24 mouse cellular contexts compared by ENCODE assay signal in genomic region chr13:19150438-19151301, GRCm38 (mm10).
DNase-seq lines count a peak whose midpoint lies in the region; ATAC-seq lines count a peak whose summit lies in the region.
"Had no signal": no experiment of that assay in that cellular context is flagged by ENCODE, and none has a peak within 500 bp of the region (broad histone marks: within the 10 kb centered on the region; RNA-seq: fewer than 3 reads in every experiment).

No protein-coding gene starts in this region.

- H3K4me3 ChIP-seq in liver, embryonic 15.5 days (replicated peaks), result no peak overlapping the region
- H3K4me3 ChIP-seq: embryonic facial prominence, embryonic 13.5 days; forebrain, embryonic 15.5 days; megakaryocyte, embryonic 14.5 days; midbrain, embryonic 15.5 days; neural tube, embryonic 12.5 days; stomach, embryonic 15.5 days had no signal

- 0 out of 2 replicates have a peak overlapping the region, but pooled peaks have one; percentile 9 for H3K4me2 ChIP-seq in liver, embryonic 15.5 days
- H3K4me2 ChIP-seq: embryonic facial prominence, embryonic 13.5 days; forebrain, embryonic 15.5 days; hindbrain, embryonic 14.5 days; midbrain, embryonic 15.5 days; neural tube, embryonic 12.5 days; stomach, embryonic 15.5 days had no signal

- peak; percentile 75 for ATAC-seq in erythroid progenitor cell, adult 5-6 weeks (replicated peaks; ENCODE audit: low FRiP score, poor library complexity, severe bottlenecking)
- peak; percentile 84 for ATAC-seq in liver, embryonic 15.5 days (ENCODE audit: insufficient read depth)
- ATAC-seq: forebrain, embryonic 15.5 days; inflammation-experienced regulatory T-cells, adult 6 months; midbrain, embryonic 15.5 days had no signal

- no peak overlapping the region for H3K9ac ChIP-seq in liver, embryonic 15.5 days
- H3K9ac ChIP-seq: embryonic facial prominence, embryonic 13.5 days; forebrain, embryonic 15.5 days; hindbrain, embryonic 14.5 days; midbrain, embryonic 15.5 days; neural tube, embryonic 12.5 days; stomach, embryonic 15.5 days had no signal

- DNase-seq in frontal cortex, adult 2 months (ENCODE audit: extremely low spot score in 1 of 2, low spot score in 1 of 2), result peak; percentile 25 to 32
- DNase-seq in frontal cortex, postnatal 25 days (ENCODE audit: low spot score in 2 of 2), result no peak
- peak; percentile 35 for DNase-seq in Muller cell, postnatal 12 days (ENCODE audit: inconsistent ontology term)
- no peak for DNase-seq in right cerebral cortex, postnatal 10 days (ENCODE audit: low spot score in 2 of 2)
- DNase-seq in gastrocnemius, postnatal 36 days, result no peak
- DNase-seq in embryo, embryonic 11 days, result no peak
- DNase-seq: cerebellum, adult 11-12 months; cerebellum, postnatal 10 days; heart, postnatal 4 days; kidney, adult 9 months; kidney, postnatal 4 days; lung, adult 2 months; right cerebral cortex, postnatal 4 days; thymus, postnatal 36 days had no signal

- H3K9me3 ChIP-seq in liver, embryonic 15.5 days (replicated peaks), result no peaks in the 10 kb centered on the region
- H3K9me3 ChIP-seq: embryonic facial prominence, embryonic 13.5 days; forebrain, embryonic 15.5 days; midbrain, embryonic 15.5 days; neural tube, embryonic 12.5 days; stomach, embryonic 15.5 days had no signal

- WGBS in liver, embryonic 15.5 days (ENCODE audit: insufficient replicate concordance), result 41% methylated on average over 12 of the region's 12 CpGs

- intact Hi-C loops in gastrocnemius, postnatal 36 days (cut with DNase I), result no loop called here

- peak overlapping the region; percentile 49 for H3K27ac ChIP-seq in liver, embryonic 15.5 days (replicated peaks)
- H3K27ac ChIP-seq: embryonic facial prominence, embryonic 13.5 days; forebrain, embryonic 15.5 days; hindbrain, embryonic 14.5 days; midbrain, embryonic 15.5 days; neural tube, embryonic 12.5 days; stomach, embryonic 15.5 days had no signal

- no peaks in the 10 kb centered on the region; the same call in 1 of the 2 replicates for H3K27me3 ChIP-seq in liver, embryonic 15.5 days
- H3K27me3 ChIP-seq: embryonic facial prominence, embryonic 13.5 days; forebrain, embryonic 15.5 days; megakaryocyte, embryonic 14.5 days; midbrain, embryonic 15.5 days; neural tube, embryonic 12.5 days; stomach, embryonic 15.5 days had no signal

- no peaks in the 10 kb centered on the region for H3K36me3 ChIP-seq in liver, embryonic 15.5 days (replicated peaks)
- H3K36me3 ChIP-seq: embryonic facial prominence, embryonic 13.5 days; neural tube, embryonic 12.5 days; stomach, embryonic 15.5 days had no signal

- H3K4me1 ChIP-seq in liver, embryonic 15.5 days (replicated peaks), result peaks cover 30% of the 10 kb centered on the region
- H3K4me1 ChIP-seq: embryonic facial prominence, embryonic 13.5 days; forebrain, embryonic 15.5 days; midbrain, embryonic 15.5 days; neural tube, embryonic 12.5 days; stomach, embryonic 15.5 days had no signal

Comparison
In these comparisons a context has a peak if more than half of its experiments do, and no peak if none do; other contexts are left out.
1. DNase-seq: peak in frontal cortex, adult 2 months (2 of 2) and Muller cell, postnatal 12 days (single experiment); none in frontal cortex, postnatal 25 days (0 of 2), right cerebral cortex, postnatal 10 days (0 of 2), gastrocnemius, postnatal 36 days (0 of 2) and embryo, embryonic 11 days (single experiment).